Mouse (Mus musculus) kidney, adult 2 months (tissue): ENCODE results near the gene Pias4.

Experiments
- CTCF ChIP-seq: fragments of 200-500 bp; conservative IDR thresholded peaks from 2 replicates; pipeline ENCODE4 v1.5.1; 2011; ENCODE audit warnings: low read depth, mild to moderate bottlenecking, control low read depth, low read length, moderate library complexity, mixed read lengths; ENCODE audit not compliant: insufficient read depth, insufficient read length
- POLR2A ChIP-seq: fragments of 200-500 bp; IDR thresholded peaks from one replicate; pipeline ENCODE4 v1.6.1; 2011; ENCODE audit warnings: low read depth, low read length, control low read depth

DNA sequence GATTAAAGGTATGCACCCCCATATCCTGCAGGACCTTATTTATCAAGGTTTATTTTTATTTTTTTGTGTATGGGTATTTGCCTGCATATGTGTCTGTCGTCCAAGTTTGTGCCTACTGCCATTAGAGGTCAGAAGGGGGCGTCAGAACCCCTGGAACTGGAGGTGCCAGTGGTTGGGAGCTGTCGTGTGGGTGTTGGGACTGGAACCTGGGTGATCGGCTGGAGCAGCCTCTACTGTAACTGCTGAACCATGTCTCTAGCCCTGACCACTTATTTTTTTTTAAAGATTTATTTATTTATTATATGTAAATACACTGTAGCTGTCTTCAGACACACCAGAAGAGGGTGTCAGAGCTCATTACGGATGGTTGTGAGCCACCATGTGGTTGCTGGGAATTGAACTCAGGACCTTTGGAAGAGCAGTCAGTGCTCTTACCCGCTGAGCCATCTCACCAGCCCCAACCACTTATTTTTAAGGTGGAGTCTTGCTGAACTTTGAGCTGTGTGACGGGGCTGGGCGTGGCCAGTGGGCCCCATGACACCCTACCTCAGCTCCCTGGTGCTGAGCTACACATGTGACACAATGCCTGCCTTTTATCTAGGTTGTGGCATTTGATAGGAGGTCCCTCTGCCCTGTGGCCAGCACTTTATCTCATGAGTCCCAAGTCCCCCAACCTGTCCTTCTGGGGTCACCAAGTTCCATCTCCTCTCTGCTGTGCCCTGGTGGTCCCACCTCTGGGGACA is 35.4 kb upstream of the Pias4 start:
- TF ChIP-seq CTCF = no peak
- no peak for TF ChIP-seq POLR2A
